Mouse (Mus musculus) spleen, postnatal 4 days (tissue): Measurements from ENCODE around the gene Mtmr11.

ENCODE experiments used
- DNase-seq, 2 experiments: peaks; one replicate each; pipeline ENCODE4 v3.0.0; 2022; ENCODE audit warnings: low spot score in 2 of 2

The Mtmr11 gene

GRCm38 (mm10) chr3:96161869-96162840 is at the start of gene Mtmr11:
Gene Mtmr11, plus strand, starts transcription at chr3:96162004.
- DNase-seq, result no peak

- DNase-seq, result no peak
Measured at GRCm38 (mm10) chr3:96113251-96113650, 48.6 kb upstream of the Mtmr11 start.

- no peak for DNase-seq
Measured at GRCm38 (mm10) chr3:96118142-96118541, 43.7 kb upstream of the Mtmr11 start.

- no peak for DNase-seq
Measured at GRCm38 (mm10) chr3:96118702-96119101, 43.1 kb upstream of the Mtmr11 start.

- DNase-seq, result no peak
Measured at GRCm38 (mm10) chr3:96124235-96124634, 37.6 kb upstream of the Mtmr11 start.

- no peak for DNase-seq
Measured at GRCm38 (mm10) chr3:96128128-96128527, 33.7 kb upstream of the Mtmr11 start.

- no peak for DNase-seq
Measured at GRCm38 (mm10) chr3:96132478-96132877, 29.3 kb upstream of the Mtmr11 start.

GRCm38 (mm10) chr3:96133327-96133905 is 28.4 kb upstream of the Mtmr11 start:
- no peak for DNase-seq

GRCm38 (mm10) chr3:96135011-96135410 is 26.8 kb upstream of the Mtmr11 start:
- no peak for DNase-seq

GRCm38 (mm10) chr3:96147950-96148349 is 13.9 kb upstream of the Mtmr11 start:
- no peak for DNase-seq

- DNase-seq, result no peak
Measured at GRCm38 (mm10) chr3:96151836-96152235, 10.0 kb upstream of the Mtmr11 start.

- DNase-seq, result no peak
Measured at GRCm38 (mm10) chr3:96152611-96153010, 9.2 kb upstream of the Mtmr11 start.

- no peak for DNase-seq
Measured at GRCm38 (mm10) chr3:96155501-96155900, 6.3 kb upstream of the Mtmr11 start.

GRCm38 (mm10) chr3:96159820-96160219 is 2.0 kb upstream of the Mtmr11 start:
- peak in 1 of 2 experiments; percentile 42 for DNase-seq

- DNase-seq, result peak in 1 of 2 experiments; percentile 53
Measured at GRCm38 (mm10) chr3:96160222-96160802, 1.5 kb upstream of the Mtmr11 start.

GRCm38 (mm10) chr3:96160803-96161516 is 844 bp upstream of the Mtmr11 start:
- no peak for DNase-seq

- no peak for DNase-seq
Measured at GRCm38 (mm10) chr3:96163040-96163439, 1.2 kb downstream of the Mtmr11 start.

GRCm38 (mm10) chr3:96168466-96169158 is 6.8 kb downstream of the Mtmr11 start:
- no peak for DNase-seq

GRCm38 (mm10) chr3:96170276-96170675 is 8.5 kb downstream of the Mtmr11 start:
- no peak for DNase-seq

- no peak for DNase-seq
Measured at GRCm38 (mm10) chr3:96170976-96171545, 9.3 kb downstream of the Mtmr11 start.
